Mouse (Mus musculus) neural tube, embryonic 12.5 days (tissue): ENCODE data around the gene Wnt5b. TPM values are rescaled to one million over a fixed set of nuclear protein-coding genes. Genes with fewer than 3 reads are reported as not detected.

Experiments used
- ATAC-seq: fragments of 200-750 bp; cut with Nextera tagmentation; 2 replicates; pipeline ENCODE4 v1.8.0; 2017; ENCODE audit warnings: low read depth, mild to moderate bottlenecking, moderate TSS enrichment, moderate library complexity; ENCODE audit not compliant: low FRiP score
- H3K27ac ChIP-seq: fragments of 300-500 bp; sonication (generic); 2 replicates; pipeline ENCODE4 v1.5.1; 2016
- H3K27me3 ChIP-seq: fragments of 300-500 bp; sonication (generic); replicated peaks from 2 replicates; pipeline ENCODE4 v1.6.1; 2016; ENCODE audit warnings: mild to moderate bottlenecking
- H3K36me3 ChIP-seq: fragments of 300-500 bp; sonication (generic); 2 replicates; pipeline ENCODE4 v1.6.1; 2016; ENCODE audit warnings: mild to moderate bottlenecking
- H3K4me1 ChIP-seq: fragments of 300-500 bp; sonication (generic); 2 replicates; pipeline ENCODE4 v1.6.1; 2016
- H3K4me2 ChIP-seq: fragments of 300-500 bp; sonication (generic); replicated peaks from 2 replicates; pipeline ENCODE4 v1.6.1; 2016; ENCODE audit warnings: mild to moderate bottlenecking
- H3K4me3 ChIP-seq: fragments of 300-500 bp; sonication (generic); 2 replicates; pipeline ENCODE4 v1.5.1; 2016
- H3K9ac ChIP-seq: fragments of 300-500 bp; sonication (generic); 2 replicates; pipeline ENCODE4 v1.6.1; 2016; ENCODE audit warnings: mild to moderate bottlenecking
- H3K9me3 ChIP-seq: fragments of 300-500 bp; sonication (generic); 2 replicates; pipeline ENCODE4 v1.6.1; 2016; ENCODE audit warnings: mild to moderate bottlenecking
- WGBS: fragments of 180-500 bp; shearing (Covaris S2); methylation state at CpG from one replicate; pipeline ENCODE4 v1.1.7; 2016; 5-methylcytosine and 5-hydroxymethylcytosine counted together
- polyA plus RNA-seq: library from polyadenylated mRNA; unstranded; fragments of >200 nt; fragmentation: Nextera tagmentation; extraction: Ambion mirVana; gene quantifications from 2 replicates; pipeline ENCODE4 v1.2.1, GENCODE M21; 2016

The Wnt5b gene
- polyA plus RNA-seq, 1 experiment from 2014 or later, result 6.2 TPM

DNA sequence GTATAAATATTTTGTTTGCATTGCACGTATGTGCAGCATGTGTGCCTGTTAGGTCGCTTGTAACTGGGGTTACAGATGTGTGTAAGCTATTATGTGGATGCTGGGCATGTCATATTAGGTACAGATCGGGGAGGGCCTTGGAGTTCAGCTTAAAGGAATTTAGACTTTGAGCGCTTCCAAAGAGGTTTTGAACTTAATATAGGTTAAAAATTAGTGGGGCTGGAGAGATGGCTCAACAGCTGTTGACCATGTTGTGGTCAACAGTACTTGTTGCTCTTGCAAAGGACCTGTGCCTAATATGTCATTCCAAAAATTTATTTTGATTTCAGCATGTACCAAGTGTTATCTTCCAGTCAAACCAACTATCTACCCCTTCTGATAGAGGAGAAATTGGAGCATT lies 139.3 kb downstream of the Wnt5b start:
- Histone ChIP-seq H3K4me3 (no peak overlapping the region), H3K9me3 (no peaks in the 10 kb centered on the region), H3K4me2 (no peak overlapping the region), H3K36me3 (no peaks in the 10 kb centered on the region), H3K9ac (no peak overlapping the region), H3K27ac (no peak overlapping the region), H3K27me3 (no peaks in the 10 kb centered on the region), H3K4me1 (0 out of 2 replicates have a peak, but pooled peaks cover 4% of the 10 kb centered on the region)
- no peak for ATAC-seq
- 93% methylated on average over 4 of the region's 4 CpGs for WGBS

- no peak overlapping the region for H3K4me2 ChIP-seq
- H3K9ac ChIP-seq, result no peak overlapping the region
- H3K27ac ChIP-seq, result no peak overlapping the region
- 90% methylated on average over 3 of the region's 3 CpGs for WGBS
- 0 out of 2 replicates have a peak, but pooled peaks cover 4% of the 10 kb centered on the region for H3K4me1 ChIP-seq
- no peak for ATAC-seq
- H3K9me3 ChIP-seq, result no peaks in the 10 kb centered on the region
- H3K27me3 ChIP-seq, result no peaks in the 10 kb centered on the region
- no peak overlapping the region for H3K4me3 ChIP-seq
- no peaks in the 10 kb centered on the region for H3K36me3 ChIP-seq
These were observed 141.2 kb downstream of the Wnt5b start for GRCm38 (mm10) chr6:119402976-119403375.

GRCm38 (mm10) chr6:119401545-119402304 lies 142.4 kb downstream of the Wnt5b start:
- H3K9ac ChIP-seq, result no peak overlapping the region
- no peak for ATAC-seq
- no peak overlapping the region for H3K27ac ChIP-seq
- 0 out of 2 replicates have a peak, but pooled peaks cover 4% of the 10 kb centered on the region for H3K4me1 ChIP-seq
- H3K9me3 ChIP-seq, result no peaks in the 10 kb centered on the region
- no peak overlapping the region for H3K4me3 ChIP-seq
- no peaks in the 10 kb centered on the region for H3K27me3 ChIP-seq
- no peaks in the 10 kb centered on the region for H3K36me3 ChIP-seq
- no peak overlapping the region for H3K4me2 ChIP-seq
- WGBS, result 91% methylated on average over 8 of the region's 8 CpGs

- H3K9me3 ChIP-seq, result no peaks in the 10 kb centered on the region
- H3K4me3 ChIP-seq, result no peak overlapping the region
- WGBS, result 95% methylated on average over 3 of the region's 3 CpGs
- no peak overlapping the region for H3K4me2 ChIP-seq
- 0 out of 2 replicates have a peak, but pooled peaks cover 4% of the 10 kb centered on the region for H3K4me1 ChIP-seq
- H3K36me3 ChIP-seq, result no peaks in the 10 kb centered on the region
- no peak overlapping the region for H3K27ac ChIP-seq
- ATAC-seq, result no peak
- no peak overlapping the region for H3K9ac ChIP-seq
- H3K27me3 ChIP-seq, result no peaks in the 10 kb centered on the region
These were observed 143.5 kb downstream of the Wnt5b start for GRCm38 (mm10) chr6:119400649-119401048.

DNA sequence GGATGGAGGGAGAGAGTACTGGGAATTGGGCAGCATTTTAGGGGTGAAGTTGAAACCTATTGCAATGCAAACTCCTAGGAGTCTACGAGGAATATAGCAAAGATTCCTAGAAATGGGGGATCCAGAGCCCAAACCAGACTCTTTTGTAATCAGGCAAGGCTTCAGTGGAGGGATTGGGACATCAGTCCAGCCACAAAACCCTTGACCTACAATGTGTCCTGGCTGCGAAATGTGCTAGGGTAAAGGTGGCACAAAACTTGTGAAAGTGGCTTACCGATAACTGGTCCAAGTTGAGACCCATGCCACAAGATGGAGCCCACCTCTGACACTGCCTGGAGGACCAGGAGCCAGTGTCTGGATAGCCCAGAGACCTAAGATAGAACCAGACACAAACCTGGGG lies 144.8 kb downstream of the Wnt5b start:
- H3K4me3 ChIP-seq, result no peak overlapping the region
- ATAC-seq, result no peak
- no peak overlapping the region for H3K27ac ChIP-seq
- H3K9me3 ChIP-seq, result no peaks in the 10 kb centered on the region
- no peaks in the 10 kb centered on the region for H3K27me3 ChIP-seq
- no peak overlapping the region for H3K9ac ChIP-seq
- no peaks in the 10 kb centered on the region for H3K36me3 ChIP-seq
- H3K4me2 ChIP-seq, result no peak overlapping the region
- 94% methylated on average over 3 of the region's 3 CpGs for WGBS
- no peaks in the 10 kb centered on the region for H3K4me1 ChIP-seq

DNA sequence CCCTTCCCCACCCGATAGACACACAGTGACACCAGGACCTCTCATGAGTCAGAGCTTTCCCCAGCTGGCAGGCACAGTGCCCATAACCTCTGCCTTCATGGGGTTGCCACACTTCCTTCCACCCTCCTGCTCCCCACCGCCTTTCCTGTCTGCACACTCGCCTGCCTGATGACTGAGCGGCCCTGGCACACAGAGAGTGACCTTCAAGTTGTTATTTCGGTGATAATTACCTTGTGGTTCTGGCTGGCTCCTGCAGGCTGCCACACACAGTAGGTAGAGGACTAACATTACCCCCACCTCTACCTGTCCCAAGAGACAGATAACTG lies 147.9 kb downstream of the Wnt5b start:
- Histone ChIP-seq H3K27me3 (no peaks in the 10 kb centered on the region), H3K9me3 (no peaks in the 10 kb centered on the region), H3K4me2 (no peak overlapping the region), H3K4me3 (no peak overlapping the region), H3K27ac (no peak overlapping the region), H3K9ac (no peak overlapping the region), H3K36me3 (no peaks in the 10 kb centered on the region), H3K4me1 (no peaks in the 10 kb centered on the region)
- no peak for ATAC-seq
- WGBS, result 83% methylated on average over 5 of the region's 5 CpGs

DNA sequence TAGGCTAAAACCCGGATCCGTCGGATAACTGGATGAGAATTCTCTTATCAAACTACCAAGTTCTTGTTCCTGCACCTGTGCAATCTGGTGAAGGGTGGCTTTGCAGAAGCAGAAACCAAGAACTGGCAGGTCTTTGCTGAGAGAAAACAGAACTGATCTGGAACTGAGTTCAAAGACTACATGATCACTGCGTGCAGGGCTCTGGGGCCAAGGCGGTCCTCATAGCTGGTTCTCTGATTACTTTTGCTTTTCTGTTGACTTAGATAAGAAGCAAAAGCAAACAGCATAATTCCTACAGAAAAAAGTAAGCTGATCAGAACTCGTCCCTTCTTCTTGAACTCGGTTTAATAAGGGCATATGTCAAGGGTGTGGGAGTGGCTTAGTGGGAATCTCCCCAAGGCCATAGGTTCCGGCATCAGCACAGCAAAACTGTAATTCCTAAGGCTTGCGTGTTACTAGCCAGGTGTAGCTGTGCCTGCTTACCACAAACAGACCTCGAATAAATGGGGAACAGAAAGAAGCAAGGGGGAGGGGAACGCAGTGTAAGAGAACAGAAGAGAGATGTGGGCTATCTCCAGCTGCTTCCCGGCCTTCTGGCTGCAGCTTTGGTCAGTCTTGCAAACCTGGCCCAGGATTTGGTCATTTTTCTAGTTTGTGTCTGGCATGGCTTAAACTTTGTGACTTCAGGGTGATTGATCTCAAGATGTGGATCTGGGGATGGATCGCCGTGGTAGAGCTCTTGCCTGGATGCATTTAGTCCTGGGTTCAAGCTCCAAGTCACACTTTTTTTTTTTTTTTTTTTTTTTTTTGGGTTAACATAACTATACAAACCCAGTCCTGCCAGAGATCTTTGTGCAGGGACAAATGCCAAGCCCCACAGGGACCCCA lies 148.5 kb downstream of the Wnt5b start:
- WGBS, result 88% methylated on average over 14 of the region's 14 CpGs
- no peaks in the 10 kb centered on the region for H3K27me3 ChIP-seq
- no peaks in the 10 kb centered on the region for H3K4me1 ChIP-seq
- no peak overlapping the region for H3K9ac ChIP-seq
- no peaks in the 10 kb centered on the region for H3K9me3 ChIP-seq
- H3K27ac ChIP-seq, result no peak overlapping the region
- no peaks in the 10 kb centered on the region for H3K36me3 ChIP-seq
- no peak overlapping the region for H3K4me2 ChIP-seq
- H3K4me3 ChIP-seq, result no peak overlapping the region
- no peak for ATAC-seq

DNA sequence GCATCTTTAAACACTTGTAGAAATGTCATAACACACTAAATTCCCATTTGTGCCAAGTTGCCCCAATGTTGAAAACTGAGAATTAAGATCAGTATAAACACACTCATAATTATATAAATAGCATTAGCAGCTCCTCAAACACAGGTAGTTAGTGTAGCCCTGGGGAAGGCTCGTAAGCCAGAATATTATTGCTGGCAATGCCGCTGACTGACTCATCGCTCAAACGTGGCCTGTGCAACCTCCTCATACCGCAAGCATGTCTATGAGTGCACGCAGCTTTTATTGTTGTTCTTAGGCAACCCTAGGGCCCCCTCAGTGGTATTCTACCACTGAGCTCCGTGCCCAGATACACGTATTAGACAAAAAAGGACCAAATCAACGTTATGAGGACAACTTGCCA lies 151.3 kb downstream of the Wnt5b start:
- no peaks in the 10 kb centered on the region for H3K27me3 ChIP-seq
- peaks cover 5% of the 10 kb centered on the region; the same call in 1 of the 2 replicates for H3K4me1 ChIP-seq
- no peak for ATAC-seq
- H3K9ac ChIP-seq, result no peak overlapping the region
- H3K4me3 ChIP-seq, result no peak overlapping the region
- H3K36me3 ChIP-seq, result no peaks in the 10 kb centered on the region
- no peaks in the 10 kb centered on the region for H3K9me3 ChIP-seq
- H3K4me2 ChIP-seq, result no peak overlapping the region
- H3K27ac ChIP-seq, result no peak overlapping the region
- WGBS, result 84% methylated on average over 9 of the region's 9 CpGs

- H3K9me3 ChIP-seq, result no peaks in the 10 kb centered on the region
- no peaks in the 10 kb centered on the region for H3K36me3 ChIP-seq
- H3K27me3 ChIP-seq, result no peaks in the 10 kb centered on the region
- no peak overlapping the region for H3K9ac ChIP-seq
- WGBS, result 93% methylated on average over 4 of the region's 4 CpGs
- ATAC-seq, result no peak
- no peak overlapping the region for H3K27ac ChIP-seq
- no peak overlapping the region for H3K4me3 ChIP-seq
- H3K4me2 ChIP-seq, result no peak overlapping the region
- H3K4me1 ChIP-seq, result peaks cover 16% of the 10 kb centered on the region
These were observed 153.4 kb downstream of the Wnt5b start for GRCm38 (mm10) chr6:119390728-119391127.

GRCm38 (mm10) chr6:119389089-119389488 lies 155.1 kb downstream of the Wnt5b start:
- no peaks in the 10 kb centered on the region for H3K9me3 ChIP-seq
- peak overlapping the region; percentile 36; the same call in 1 of the 2 replicates for H3K9ac ChIP-seq
- no peaks in the 10 kb centered on the region for H3K27me3 ChIP-seq
- H3K36me3 ChIP-seq, result no peaks in the 10 kb centered on the region
- H3K4me1 ChIP-seq, result peaks cover 16% of the 10 kb centered on the region
- peak overlapping the region; percentile 87 for H3K4me3 ChIP-seq
- ATAC-seq, result peak; percentile 42
- 27% methylated on average over 10 of the region's 10 CpGs for WGBS
- no peak overlapping the region for H3K27ac ChIP-seq
- peak overlapping the region; percentile 72 for H3K4me2 ChIP-seq

DNA sequence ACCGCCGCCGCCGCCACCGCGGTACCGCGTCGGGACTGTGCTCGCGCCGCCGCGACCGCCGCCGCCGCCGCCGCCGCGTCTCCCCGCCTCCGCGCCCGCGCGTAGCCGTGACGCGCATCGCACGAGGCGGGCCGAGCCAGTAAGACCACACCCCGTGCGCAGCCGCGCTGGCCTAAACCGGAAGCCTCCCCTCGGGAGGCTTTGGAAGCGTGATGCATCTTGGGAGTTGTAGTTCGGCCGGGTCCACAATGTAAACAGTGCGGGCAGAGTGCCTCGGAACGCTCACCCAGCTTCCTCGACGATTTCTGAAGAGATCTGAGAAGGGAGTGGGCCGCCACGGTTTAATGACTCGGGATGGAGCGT lies 155.5 kb downstream of the Wnt5b start:
- ATAC-seq, result peak; percentile 99
- Histone ChIP-seq H3K9me3 (no peaks in the 10 kb centered on the region), H3K4me1 (peaks cover 16% of the 10 kb centered on the region), H3K27me3 (no peaks in the 10 kb centered on the region), H3K36me3 (no peaks in the 10 kb centered on the region), H3K9ac (peak overlapping the region; percentile 87), H3K27ac (peak overlapping the region; percentile 57; the same call in 1 of the 2 replicates), H3K4me2 (peak overlapping the region; percentile 72), H3K4me3 (peak overlapping the region; percentile 87)
- under 1% methylated on average over 40 of the region's 53 CpGs for WGBS

DNA sequence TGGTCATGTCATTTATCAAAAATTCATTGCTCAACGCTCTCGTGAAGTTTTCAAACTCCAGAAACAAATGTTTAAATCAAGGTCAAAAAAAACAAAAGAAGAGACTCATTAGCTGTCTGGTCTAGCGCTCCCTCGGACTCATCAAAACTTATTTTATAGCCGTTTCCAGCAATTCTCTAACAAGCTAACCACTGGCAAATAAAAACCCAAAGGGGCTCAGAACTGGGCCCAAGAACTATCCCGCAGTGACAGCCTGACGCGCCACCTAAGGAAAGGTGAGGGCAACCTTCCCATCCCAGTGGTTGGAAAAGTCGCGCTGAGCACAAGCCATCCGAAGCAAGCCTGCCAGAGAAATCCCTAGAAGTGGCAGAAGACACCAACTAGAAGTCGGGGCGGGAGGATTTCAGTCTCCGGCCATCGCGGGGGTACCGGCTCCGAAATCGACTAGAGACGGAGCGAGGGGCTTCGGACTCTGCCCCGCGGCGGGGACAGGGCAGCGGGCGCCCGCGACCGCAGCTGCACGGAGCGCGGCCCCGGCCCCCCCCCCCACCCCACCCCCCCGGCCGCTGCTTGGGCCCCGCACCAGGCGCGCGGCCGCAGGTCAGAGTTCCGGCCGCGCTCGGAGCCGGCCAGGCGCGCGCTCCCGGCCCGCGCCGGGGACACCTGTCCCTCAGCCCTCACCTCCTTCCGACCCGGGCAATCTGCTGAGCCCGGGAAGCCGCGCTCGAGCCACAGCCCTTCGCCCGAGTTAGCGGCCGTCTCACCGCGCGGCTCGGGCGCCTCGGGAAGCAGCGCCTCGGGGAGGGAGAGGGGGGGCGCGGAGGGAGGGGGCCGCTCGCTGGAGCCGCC lies 156.1 kb downstream of the Wnt5b start:
- Histone ChIP-seq H3K9me3 (no peaks in the 10 kb centered on the region), H3K27me3 (no peaks in the 10 kb centered on the region), H3K27ac (peak overlapping the region; percentile 57; the same call in 1 of the 2 replicates), H3K4me2 (peak overlapping the region; percentile 72), H3K9ac (peak overlapping the region; percentile 87), H3K4me1 (peaks cover 16% of the 10 kb centered on the region), H3K4me3 (peak overlapping the region; percentile 87), H3K36me3 (no peaks in the 10 kb centered on the region)
- peak; percentile 87 for ATAC-seq
- under 1% methylated on average over 47 of the region's 76 CpGs for WGBS
